Mouse (Mus musculus) cerebellum, postnatal 36 days (tissue): Measurements from ENCODE around the gene D430042O09Rik.

Source experiments
- DNase-seq, 2 experiments: peaks; one replicate each; pipeline ENCODE4 v3.0.0; 2021 to 2022; ENCODE audit warnings: mixed read lengths in 2 of 2

Gene D430042O09Rik

DNA sequence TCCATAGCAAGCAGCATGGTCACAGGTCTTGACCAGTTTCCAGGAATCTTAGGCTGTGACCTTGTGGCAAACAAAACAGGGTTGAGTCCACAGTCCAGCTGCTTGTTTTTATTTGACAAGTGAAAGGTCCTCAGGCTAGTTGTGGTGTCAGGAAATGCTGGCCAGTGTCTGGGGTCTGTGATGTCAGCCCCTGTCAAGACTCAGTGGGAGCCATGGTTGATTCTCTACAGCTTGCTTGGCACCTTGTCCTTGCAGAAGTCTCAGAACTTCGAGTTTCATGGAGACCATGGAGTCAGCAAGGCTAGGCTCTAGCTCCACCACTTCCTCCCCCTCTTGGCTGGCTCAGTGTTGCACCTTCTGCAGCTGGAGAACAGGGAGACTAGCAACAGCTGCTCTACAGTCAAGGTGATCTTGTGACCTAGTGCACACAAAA is 33.6 kb downstream of the D430042O09Rik start:
- DNase-seq = no peak

DNA sequence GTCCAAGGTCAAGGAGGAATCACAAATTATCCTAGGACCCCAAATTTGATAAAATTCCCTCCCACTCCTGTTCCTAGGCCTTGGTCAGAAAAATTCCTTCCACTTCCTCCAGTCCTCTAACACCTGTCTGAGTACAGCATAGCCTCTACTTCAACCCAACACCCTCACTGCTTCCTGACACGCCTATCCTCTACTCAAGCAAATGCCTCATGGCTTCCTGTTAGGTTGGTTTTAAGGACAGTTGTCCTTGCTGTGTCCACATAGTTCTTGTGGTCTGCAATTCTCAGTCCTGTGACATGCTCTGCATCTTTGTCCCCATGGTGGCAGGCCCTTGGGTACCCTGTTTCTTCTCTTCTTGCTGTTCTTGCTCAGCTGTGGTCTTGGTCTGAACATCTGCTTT is 37.1 kb downstream of the D430042O09Rik start:
- DNase-seq = no peak

DNA sequence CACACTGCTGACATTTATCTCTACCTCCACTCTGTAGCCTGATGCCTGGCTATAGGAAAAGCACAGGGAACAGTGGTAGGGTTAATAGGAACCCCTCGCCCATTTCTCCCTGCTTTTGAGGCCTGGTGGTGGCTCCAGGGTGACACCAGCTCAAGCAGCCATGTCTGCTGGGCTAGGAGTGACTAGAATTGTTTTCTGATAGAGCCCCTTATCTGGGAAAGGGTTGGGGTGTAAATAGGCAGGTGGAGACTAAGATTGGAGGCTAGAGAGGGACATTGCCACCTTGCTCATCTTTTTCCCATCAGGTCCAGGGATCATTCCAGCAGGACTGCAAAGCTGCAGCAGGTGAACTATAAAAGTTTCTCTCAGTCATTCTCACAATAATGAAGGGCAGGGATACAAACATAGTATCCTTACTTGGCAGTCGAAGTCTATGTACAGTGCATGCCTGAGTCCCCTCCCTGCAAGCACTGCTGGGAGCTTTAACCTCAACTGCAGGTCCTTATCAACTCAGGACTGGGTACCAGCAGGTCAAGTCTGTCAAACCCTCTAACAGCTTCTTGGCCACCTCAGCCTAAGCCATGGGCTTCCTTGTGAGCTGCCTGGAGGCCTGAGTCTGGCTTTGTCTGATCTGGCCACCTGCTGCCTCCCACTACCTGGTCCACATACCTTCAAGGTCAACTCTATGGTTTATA is 39.1 kb downstream of the D430042O09Rik start:
- DNase-seq = no peak

DNA sequence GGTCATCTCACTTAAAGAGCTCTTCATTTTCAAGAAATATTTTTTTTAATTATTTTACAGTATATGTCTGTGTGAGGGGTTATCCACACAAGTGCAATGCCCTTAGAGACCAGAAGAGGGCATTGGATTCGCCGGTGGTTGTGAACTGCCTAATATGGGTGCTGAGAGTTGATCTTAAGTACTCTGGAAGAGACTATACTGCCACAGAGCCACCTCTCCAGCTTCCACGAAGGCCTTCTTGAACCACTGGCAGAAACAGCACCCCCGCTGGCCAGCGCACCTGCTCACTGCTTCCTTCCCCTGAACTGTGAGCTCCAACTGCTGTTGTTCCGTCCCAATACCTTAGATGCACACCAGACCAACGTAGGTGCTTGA is 39.6 kb downstream of the D430042O09Rik start:
- peak in 1 of 2 experiments; percentile 12 for DNase-seq

DNA sequence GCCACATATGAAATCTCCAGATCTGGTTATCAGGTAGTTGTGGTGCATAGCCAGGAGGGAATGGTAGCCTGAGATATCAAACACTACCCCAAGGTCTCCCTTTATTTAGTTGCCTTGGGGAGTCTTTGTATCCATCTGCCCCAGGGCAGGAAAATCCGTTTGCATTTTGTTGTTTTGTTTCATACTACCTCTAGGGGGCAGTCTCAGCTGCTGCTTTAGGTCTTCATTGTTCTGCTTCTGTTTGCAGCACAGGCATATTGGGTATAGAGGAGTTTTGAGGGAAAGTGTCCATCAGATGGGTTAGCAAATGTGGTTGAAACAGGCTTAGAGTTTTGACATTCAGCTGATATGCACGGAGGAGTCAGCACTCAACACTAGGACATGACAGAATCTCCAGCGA is 40.5 kb downstream of the D430042O09Rik start:
- DNase-seq = peak in 1 of 2 experiments; percentile 25

DNA sequence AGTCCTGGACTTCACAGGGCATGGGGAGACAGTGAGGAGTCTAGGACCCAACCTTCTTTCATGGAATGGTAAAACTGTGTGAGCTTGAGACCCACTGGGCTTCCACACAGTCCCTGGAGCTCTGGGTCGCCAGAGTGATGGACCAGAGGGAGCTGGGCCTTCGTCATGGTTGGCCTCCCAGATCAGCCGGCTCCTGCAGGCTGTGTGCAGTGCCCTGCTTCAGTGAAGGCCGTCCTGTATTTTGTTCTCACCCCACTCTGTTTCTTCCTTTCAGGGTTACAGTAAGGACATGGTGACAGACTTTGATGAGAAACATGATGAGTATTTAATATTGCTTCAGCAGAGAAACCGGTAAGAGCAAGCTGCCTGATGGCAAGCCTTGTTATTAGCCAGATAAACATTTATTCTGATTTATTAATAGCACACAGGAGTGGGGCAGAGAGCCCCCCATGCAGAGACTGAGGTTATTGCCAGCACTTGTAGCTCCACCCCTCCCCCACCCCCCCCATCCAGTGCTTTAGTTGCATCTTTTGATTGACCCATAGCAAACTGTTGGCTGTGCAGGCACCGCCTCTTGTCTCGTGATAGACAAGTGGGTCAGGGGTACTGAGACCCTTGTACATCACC is 45.1 kb downstream of the D430042O09Rik start:
- no peak for DNase-seq

DNA sequence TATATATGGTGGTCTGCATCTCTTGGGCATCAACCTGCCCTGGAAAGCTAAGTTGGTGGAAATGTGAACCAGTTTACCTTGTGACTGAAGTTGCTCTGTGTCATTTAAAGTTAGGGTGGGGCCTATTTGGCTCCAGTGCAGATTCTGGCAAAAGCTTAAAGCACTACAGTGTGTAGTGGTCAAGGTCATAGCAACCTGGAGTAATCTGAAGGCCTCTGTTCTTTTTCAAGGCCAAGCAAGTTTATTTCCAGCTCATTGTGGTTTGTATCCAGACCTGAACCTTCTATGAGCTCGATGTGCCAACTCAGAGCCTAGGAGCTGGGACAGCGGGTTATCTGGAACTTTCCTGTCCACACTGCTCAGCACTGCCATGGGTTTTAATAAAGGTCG is 45.6 kb downstream of the D430042O09Rik start:
- DNase-seq = no peak

DNA sequence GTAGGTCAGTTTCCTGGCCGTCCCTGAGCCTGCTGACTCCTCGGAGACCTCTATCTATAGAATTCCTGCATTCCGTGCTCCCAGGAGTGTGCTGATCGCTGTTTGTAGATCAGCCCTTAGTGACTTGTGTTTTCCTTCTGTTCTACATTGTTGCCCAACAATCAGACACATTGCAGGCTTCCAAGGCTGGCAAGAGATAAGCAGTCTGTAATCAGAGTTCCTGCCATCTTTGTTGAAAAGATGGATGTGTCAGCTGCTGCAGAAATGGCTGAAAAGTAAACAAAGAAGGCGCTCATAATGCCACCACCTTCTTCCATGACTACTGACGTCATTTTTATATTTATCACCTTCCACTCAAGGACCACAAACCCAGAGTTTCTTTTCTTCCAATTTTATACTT is 49.1 kb downstream of the D430042O09Rik start:
- no peak for DNase-seq

DNA sequence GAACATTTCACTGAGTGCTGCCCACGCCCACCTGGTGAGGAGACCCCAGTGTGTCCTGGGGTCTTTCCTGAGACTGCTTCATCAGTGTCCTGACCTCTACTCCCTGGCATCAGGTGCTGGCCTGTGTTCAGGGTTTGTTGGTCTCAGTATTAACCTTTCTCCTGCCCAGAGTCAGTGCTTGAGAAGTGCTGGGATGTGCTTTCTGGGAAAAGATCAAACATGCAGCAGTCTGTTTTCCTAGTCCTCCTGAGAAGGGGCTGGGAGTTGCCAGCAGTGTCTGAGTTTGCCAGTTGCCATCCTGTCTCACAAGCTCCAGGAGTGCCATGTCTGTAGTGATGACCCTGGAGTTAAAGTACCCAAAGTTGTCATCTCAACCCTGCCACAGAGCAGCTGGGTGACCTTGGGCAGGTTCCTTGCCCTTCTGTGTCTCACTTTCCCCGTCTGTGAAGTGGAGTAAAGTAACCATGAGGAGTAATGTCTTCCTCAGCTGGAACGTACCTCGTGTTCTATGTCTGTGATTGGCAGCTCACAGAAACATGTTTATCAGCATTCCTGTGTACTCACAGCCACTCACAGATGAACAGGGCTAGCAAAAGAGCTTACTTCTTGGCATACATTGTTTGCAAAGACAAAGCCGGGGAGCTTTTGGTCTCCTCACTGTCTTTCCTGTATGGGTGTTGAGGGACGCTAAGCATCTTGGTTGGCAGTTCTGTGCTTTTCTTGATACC is 50.4 kb downstream of the D430042O09Rik start:
- DNase-seq = no peak

DNA sequence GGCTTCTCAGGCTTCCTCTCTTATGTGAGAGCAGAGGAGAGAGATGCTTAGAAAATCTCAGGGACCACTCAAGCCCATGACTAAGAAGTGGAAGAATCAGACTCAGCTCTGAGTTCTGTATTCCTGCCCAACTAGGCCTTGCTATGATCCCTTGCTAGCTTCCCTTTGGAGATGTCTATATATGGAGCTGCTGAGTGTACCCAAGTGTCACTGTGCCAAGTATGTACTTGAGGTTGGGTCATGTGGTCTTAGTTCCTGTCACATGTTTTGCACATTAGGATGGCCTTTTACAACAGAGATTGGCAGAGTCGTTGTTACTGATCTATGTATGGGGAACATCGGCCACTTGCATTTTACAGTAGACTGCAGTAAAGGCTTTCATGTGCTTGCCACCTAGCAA is 54.6 kb downstream of the D430042O09Rik start:
- no peak for DNase-seq

DNA sequence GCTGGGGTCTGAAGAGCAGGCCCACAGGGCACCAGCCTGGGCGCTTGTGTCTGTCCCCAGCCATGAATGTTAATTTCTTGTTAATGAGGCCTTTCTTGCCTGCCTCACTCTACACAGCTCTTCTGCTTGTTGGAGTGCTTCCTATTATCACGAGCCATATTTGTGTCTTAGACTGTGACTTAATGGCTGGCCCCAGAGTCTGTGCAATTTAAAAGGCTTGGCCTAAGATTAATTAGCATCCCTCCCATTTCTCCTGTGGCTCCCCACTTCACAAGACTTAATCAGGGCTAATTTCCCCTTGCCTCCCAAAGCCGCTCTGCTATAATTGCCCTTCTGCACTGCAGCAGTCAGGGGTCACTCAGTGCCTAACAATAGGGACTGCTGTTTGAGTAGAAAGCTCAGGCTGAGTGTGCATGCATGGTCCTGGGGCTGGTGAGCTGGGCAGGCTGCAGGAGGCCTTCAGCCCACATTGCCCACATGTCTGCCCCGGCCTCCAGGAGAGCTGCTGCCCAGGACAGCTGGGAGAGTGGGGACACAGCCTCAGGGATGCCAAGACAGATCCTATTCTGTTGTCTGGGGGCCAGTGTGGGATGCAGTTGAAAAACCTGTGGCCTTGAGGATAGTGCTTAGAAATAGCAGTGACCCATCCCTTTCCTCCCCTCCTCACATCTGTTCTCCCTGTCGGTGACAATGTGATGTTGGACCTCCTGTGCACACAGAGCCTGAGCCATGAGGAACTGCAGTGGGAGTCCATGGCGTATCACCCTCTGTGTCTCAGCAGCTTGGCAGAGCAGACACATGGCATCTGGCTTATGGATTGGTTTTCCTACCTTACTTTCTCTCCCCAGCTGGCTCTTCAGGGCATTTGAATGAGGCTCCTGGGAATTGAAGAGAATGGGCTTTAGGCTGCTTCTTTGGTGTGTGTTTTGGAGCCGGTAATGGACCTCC is 55.5 kb downstream of the D430042O09Rik start:
- no peak for DNase-seq

DNA sequence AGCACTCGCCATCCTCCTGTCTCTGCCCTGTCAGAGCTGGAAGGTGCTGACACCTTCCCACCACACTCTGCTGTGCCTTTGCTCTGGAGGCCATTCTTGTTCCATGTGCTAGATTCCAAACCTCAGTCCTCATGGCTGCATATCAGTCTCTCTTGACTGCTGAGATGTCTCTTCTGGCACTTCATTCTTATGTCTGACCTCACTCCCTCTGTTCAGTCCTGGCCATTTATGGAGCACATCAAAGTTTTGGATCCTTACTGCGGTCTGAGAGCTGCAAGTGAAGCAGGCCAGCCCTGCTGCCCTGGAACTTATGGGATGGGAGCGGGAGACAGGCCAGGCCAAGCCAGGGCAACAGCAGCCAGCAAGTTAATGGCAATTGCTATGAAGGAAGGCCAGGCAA is 56.7 kb downstream of the D430042O09Rik start:
- DNase-seq = no peak

DNA sequence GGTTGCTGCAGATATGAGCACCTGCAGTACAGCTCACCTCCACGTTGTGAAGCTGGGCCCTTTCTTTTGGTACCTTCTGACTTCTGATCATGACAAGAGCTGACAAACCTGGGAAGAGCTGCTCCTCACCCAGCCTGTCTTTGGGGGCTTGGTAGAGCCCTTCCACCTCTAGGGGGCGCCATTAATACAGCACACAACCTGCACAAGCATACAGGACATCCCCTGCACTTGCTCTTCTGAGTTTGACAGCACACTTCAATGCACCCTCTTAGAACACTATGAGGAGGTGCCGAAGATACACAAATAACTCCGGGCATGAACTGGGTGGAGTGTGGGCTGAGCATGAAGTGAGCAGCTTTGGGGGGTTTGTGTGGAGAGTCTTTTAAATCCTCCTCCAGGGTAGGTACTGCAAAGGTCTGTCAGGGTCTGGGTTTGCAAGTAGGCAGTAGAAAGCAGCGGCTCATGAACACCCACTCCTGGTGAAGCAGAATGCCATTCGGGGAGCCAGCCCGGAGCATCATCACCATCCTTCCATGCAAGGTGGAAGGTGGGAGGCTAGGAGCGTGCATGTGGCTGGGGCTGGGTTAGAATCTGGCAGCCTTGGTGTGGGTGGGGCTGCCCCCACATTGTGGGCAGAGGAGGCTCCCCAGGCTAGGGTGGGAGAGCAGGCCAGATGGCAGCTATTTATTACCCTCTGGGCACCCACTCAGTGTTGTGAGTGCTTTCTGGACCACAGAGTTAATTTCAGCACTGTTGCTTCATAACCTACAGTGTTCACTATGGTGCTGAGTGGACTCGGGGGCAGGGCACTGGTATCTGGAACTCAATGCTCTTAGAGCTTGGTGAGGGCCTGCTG is 59.5 kb downstream of the D430042O09Rik start:
- DNase-seq = peak; percentile 71 to 73

DNA sequence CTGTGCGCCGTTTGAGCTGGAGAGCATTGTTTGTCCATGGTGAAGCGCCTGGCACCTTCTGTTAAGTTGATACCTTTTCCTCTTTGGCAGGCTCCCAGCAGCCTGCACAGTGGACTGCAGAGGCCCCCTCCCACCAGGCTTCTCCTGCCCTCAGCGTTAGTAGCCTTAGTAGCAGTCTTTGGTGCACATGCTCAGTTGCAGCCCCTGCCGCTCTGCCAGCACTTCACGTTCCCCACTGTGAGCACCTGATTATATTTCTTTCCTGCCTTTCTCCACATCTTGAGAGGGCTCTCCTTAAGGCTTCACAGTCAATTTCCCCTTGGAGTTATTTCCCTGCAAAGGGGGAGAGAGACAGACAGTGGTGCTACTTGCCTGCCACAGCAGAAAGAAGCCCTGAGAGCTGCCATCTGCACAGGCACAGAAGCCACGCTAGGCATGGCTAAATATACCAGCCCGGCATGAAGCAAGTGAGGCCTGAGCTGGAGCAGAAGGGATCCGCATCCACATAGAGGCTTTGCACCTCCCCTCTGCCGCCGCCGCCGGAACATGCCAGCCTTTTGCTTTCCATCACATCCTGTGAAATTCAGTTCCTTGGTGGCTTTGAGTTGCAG is 65.4 kb downstream of the D430042O09Rik start:
- DNase-seq = peak; percentile 55 to 57

DNA sequence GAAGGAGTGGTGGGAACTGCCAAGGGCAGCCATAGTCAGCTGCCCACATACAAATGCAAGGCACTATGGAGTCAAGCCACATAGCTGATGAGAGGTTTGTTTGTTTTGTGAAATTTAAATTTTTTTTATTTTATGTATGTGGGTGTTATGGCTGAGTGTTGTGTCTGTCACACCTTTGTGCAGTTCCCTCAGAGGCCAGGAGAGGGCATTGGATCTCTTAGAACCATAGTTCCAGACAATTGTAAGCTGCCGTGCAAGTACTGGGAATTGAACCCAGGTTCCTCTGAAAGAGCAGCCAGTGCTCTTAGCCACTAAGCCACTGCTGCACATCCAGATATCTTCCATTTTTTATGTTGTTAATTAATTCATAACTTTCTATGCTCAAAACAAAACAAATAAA is 75.5 kb downstream of the D430042O09Rik start:
- DNase-seq = no peak

DNA sequence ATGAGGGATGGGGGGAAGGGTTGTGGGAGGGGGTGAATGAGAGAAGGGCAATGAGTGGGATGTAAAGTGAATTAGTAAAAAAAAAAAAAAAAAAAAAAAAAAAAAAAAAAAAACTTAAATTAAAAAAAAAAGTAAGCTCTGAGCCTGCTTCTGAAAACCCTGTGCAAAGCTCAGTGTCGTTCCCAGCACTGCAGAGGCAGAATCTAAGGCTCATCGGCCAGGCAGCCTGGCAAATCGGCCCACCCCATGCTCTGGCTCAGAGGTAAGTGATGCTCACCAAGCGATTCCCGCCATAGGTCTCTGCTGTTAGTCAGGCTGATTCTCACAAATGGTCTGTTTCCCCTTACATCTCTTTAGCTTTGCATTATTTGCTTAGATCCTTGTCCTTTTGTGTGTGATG is 78.4 kb downstream of the D430042O09Rik start:
- DNase-seq = no peak

DNA sequence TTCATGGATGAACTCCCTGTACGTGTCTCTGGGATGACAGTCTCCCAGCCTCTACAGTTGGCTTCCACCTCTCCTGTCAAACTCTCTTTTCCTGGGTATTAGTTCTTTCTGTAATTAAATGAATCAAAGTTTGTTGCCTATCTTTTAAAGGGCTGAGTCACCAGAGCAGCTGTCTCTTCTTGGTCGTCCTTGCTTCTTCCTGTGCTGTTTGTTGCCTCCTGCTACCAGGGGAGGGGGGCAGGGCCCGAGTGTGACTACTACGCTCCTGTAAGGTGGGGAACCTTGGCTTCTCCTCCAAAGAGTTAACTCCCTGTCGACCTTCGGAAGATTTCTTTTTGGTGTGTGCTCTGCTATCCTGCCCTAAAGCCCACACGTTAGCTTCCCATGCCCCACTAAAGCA is 79.4 kb downstream of the D430042O09Rik start:
- no peak for DNase-seq

DNA sequence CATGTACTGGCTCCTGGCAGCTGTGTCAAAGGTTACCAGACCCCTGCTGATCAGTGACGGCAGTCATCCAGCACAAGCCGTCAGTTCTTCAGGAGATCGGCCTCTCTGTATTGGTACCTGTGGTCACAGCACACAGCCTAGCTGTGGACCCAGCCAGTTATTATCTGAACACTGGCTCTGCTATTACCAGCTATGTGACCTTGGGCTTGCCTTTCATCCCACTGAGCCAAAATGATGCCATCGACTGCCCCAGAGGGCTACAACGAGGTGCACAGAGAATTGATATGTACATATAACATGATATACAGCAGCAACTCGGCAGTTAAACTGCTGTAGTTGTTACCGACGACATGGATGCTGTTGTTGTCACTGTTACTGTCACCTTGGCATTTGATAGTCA is 82.4 kb downstream of the D430042O09Rik start:
- DNase-seq = no peak

DNA sequence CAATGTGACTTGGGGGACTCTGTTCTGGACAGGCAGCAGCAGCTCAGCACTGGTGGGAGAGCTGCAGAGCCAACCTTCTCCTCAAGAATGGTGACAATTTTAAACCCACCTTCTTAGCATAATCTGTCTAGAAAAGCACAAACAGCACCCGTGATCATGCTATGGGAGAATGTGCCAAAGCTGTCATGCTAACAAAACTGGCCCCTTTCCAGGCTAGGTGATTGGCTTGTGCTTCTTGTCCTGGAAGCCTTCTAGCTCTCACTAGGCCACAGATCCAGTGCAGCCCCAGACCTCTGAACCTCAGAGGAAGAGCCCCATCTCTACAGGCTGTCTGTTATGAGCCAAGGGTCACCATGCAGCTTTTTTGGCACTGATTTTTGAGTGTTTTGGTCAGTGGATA is 98.9 kb downstream of the D430042O09Rik start:
- DNase-seq = no peak

DNA sequence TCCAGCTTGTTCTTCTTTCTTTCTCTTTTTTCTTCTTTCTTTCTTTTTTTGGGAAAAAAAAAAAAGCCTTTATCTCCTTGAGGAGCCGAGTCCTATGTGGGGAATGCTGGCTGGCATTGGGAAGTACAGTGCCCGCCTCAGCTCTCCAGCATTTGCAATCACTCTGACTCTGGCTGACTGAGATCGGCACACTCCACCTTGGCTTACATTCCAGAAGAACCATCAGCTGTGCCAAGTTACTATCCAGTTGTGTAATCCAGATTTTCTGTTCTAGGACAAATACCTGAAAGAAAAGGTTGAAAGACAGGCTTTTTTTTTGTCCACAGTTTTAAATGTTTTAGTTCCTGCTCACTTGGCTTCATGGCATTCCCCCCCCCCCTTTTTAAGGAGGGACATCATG is 100.5 kb downstream of the D430042O09Rik start:
- DNase-seq = no peak

DNA sequence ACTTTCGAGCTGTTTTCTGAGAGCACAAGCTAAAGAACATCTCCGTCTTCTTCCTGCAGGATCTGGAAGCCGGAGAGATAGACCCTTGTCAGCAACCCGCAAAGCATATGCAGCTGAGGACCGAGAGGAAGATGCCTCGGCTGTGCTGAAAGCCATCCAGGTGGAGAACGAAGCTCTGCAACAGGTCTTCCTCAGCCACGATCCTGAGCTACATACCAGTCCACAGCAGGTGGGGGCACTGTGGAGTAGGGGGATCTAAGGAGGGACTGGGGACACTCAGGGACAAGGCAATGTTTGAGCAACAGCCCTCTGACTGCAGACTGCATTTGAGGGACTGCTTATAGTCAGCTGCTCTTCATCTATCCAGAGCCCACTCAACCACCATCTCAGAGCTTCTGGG is 105.0 kb downstream of the D430042O09Rik start:
- DNase-seq = no peak

DNA sequence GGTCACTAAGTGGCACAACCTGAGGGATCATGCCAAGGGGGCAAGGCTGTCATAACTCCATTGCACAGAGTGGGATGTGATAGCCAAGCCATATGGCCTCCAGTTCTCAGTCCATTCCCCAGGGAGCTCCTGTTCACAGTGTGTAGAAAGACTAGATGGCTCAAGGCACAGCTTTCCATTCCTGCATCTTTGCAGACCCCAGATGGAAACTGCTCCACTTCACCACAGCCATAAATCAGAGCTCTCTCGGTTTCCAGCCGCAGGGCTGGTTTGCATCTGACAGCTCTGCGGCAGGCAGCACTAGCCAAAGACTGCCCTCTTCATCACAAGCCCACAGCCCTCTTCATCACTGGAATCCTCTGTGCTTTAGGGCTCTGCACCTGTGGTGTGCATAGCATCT is 108.0 kb downstream of the D430042O09Rik start:
- DNase-seq = no peak
